Mouse (Mus musculus) cerebellum, adult 9-11 months (tissue): Measurements from ENCODE around the gene Prodh2.
"Not testable (repeated sequence)": the region's sequence is repeated elsewhere in the genome, so short reads cannot be mapped to it uniquely, and the experiment has no call there.

Experiments
- DNase-seq: peaks from one replicate; pipeline ENCODE4 v3.0.0; 2022

The Prodh2 gene

GRCm38 (mm10) chr7:30490251-30490956, 3.0 kb upstream of the Prodh2 start:
- DNase-seq, result peak; percentile 43

- DNase-seq, result no peak
These were observed 2.5 kb upstream of the Prodh2 start for GRCm38 (mm10) chr7:30490957-30491307.

DNA sequence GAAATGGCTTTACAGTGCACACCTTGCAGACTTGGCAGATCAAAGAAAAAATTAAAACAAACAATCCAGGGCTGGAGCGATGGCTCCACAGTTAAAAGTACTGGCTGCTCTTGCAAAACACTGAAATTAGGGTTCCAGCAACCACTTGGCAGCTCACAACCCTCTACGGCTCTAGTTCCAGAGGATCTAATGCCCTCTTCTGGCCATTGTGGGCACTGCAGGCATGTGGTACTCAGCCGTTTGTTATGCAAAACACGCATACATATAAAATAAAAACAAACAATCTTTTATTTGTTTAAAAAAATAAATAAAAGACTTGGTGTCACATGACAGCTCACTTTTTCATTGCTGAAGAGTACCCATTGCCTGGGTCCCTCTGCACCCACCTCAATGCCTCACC, 657 bp upstream of the Prodh2 start:
- peak; percentile 75 for DNase-seq

- not testable (repeated sequence) for DNase-seq
These were observed 2.2 kb downstream of the Prodh2 start for GRCm38 (mm10) chr7:30495506-30496042.

DNA sequence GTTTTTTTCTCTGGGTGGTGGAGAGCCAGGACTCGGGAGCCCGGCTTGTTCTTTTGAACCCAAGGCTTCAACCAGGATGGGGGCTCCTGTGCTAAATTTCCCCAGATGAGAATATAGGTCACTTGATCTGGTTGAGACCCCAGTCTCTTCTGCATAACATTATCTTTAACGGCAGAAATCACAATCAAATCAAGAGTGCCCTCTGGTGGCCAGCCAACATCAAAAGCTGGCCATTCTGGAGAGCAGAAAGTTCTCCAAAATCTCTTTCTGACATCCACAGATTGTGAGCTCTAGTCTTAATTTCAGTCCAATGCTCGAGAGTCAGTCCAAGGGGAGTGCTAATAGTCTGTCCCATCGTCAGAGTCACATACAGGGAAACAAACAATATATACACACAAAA, 7.7 kb downstream of the Prodh2 start:
- DNase-seq, result not testable (repeated sequence)

DNA sequence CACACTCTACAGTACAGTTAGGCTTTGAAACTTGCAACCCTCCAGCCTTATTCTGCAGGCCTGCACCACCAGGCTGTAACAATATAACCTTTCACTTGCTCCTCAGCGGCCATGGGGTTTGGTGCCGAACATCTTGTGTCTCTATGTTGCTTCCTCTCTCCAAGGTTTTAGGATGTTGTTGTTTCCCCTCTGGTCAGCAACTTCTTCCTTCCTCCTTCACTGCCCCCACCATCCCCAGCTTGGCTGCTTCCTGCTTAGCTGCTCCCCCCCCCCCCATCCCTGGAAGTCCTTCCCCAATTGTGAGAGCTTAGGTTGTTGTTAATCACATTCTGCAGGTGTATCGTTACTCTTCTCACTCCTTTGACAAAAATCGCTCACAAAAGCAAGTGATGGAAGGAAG, 14.6 kb downstream of the Prodh2 start:
- no peak for DNase-seq

GRCm38 (mm10) chr7:30515003-30515760, 21.8 kb downstream of the Prodh2 start:
- no peak for DNase-seq

DNA sequence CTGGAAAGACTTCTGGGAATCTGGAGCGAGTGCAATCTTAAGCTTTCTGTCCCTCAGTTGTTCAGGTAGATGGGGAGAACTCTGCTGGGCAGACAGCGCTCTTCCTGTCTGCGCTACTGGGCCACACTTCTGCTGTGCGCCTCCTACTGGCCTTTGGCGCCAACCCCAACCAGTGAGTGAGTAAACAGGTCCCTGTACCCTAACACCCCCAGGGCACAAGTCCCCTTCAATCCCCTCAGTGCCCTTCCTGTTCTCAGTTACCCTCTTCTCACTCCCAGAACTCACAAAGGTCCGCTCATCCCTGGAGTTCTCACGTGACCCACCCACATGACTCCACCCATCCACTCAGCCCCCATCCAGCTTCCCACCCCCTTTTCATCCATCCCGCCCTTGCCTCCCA, 24.9 kb downstream of the Prodh2 start:
- no peak for DNase-seq

- no peak for DNase-seq
These were observed 27.0 kb downstream of the Prodh2 start for GRCm38 (mm10) chr7:30520396-30520795.

GRCm38 (mm10) chr7:30520856-30521255, 27.4 kb downstream of the Prodh2 start:
- peak; percentile 79 for DNase-seq

- DNase-seq, result no peak
These were observed 29.4 kb downstream of the Prodh2 start for GRCm38 (mm10) chr7:30522871-30523270.

- DNase-seq, result no peak
These were observed 31.1 kb downstream of the Prodh2 start for GRCm38 (mm10) chr7:30524487-30524886.

GRCm38 (mm10) chr7:30525954-30526353, 32.5 kb downstream of the Prodh2 start:
- DNase-seq, result no peak

- peak; percentile 14 for DNase-seq
These were observed 33.0 kb downstream of the Prodh2 start for GRCm38 (mm10) chr7:30526399-30526798.

GRCm38 (mm10) chr7:30526981-30527380, 33.6 kb downstream of the Prodh2 start:
- no peak for DNase-seq

DNA sequence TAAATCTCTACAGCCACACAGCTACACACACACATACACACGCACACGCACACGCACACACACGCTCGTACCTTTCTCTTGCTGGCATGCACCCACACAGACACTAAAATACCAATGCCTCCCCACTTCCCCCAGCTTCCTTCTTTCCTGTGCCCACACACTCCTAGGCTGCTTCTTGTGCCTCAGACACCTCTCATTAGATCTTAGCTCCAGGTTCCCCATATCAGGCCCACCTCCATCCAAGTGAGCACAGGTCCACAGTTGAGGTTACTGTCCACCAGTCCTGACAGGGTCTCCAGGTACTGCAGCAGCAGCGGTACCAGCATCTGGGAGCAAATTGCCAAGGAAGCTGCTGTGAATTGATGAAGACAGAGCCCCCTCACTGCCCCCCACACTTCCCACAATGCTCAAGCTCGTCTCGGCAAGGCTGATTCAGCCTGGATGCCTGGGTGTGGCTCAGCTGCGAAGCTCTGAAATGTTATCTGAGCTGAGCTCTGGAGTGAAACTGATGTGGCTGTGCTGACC, 37.9 kb downstream of the Prodh2 start:
- no peak for DNase-seq

DNA sequence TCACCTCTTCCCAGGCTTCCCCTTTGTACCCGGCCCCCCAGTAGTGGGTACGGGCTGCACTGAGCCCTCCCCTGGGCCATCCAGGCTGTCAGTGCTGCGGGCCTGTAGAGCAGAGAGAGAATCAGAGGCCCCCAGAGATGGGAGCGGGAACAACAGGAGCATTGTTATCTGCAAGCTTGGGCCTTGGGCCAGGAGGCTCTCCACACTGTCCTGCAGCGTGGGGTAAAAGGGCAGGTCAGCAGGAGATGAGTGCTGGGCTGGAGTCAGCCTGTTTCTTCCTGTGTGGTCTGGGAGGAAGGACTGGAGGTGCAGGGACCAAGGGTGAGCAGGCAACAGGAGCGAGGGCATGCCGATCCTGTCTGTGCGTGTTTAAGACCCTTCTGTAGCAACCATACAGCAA, 39.5 kb downstream of the Prodh2 start:
- peak; percentile 56 for DNase-seq

GRCm38 (mm10) chr7:30533941-30534632, 40.7 kb downstream of the Prodh2 start:
- peak; percentile 71 for DNase-seq

DNA sequence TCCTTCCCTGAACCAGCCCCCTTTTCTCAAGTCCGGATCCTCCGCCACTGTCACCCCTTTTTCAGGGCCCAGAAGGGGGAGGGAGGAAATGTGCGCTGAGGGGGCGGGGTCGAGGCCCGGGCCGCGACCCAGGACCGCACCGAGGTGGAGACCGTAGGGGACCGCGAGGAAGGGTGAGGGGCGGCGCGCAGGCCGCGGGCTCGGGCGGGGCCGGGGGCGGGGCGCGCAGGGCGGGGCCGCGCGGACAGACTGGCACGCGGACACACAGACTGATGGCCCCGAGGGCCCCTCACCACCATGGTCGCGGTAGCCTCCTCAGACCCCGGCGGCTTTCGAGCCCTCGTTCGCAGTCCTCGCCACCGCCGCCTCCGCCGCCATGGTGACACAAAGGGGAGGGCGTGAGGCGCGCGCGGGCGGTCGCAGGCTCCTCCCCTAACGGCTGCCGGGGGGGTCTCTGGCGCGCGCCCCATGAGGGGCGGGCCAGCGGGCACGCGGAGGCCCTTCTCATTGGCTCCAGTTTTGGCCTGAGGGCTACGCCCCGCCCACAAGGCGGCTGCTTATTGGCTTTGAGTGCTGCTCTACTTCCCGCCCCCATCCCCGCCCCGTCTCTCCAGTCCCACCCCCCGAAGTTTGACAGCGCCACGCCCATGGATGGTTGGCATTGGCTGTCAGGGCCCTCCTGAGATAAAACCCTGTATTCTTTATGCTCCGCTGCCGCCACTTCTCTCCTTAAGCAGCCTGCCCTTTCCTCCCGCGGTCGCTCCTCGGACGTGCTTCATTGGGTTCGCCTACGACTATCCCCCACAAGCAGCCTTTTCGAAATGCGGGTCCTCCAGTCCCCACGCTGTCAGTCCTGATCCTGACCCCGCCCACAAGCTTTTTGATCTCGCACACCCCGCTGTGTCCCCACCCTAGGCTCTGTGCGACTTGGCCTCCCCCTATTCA, 41.5 kb downstream of the Prodh2 start, which contains the start of gene Arhgap33:
Gene Arhgap33, minus strand, starts transcription at position 428 of the 945 bp plus-strand sequence.
- peak; percentile 96 for DNase-seq

- no peak for DNase-seq
These were observed 47.1 kb downstream of the Prodh2 start for GRCm38 (mm10) chr7:30540572-30540971.

DNA sequence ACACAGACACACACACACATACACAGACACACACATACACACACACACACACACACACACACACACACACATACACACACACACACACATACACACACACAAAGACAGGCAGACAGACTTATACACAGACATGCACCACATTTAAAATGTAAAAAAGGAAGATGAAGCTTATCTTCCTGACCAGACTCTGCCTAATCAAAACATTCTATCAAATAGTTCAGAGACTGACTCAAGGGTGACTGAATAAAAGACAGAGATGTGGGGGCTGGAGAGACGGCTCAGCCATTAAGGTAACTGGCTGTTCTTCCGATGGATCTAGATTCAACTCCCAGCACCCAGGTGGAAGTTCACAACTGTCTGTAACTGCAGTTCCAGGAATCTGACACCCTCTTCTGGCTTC, 50.9 kb downstream of the Prodh2 start:
- DNase-seq, result no peak

GRCm38 (mm10) chr7:30549880-30550279, 56.5 kb downstream of the Prodh2 start:
- DNase-seq, result peak; percentile 25
